Mouse (Mus musculus) bone marrow macrophage, adult 2 months (primary cell): ENCODE measurements around the gene Dock4. TPM values are rescaled to one million over a fixed set of nuclear protein-coding genes. Genes with fewer than 3 reads are reported as not detected.

Experiments
- H3K27ac ChIP-seq: 2 replicates; pipeline ENCODE4 v1.5.1; 2012; ENCODE audit warnings: low read depth, low read length; ENCODE audit not compliant: insufficient read depth
- H3K4me1 ChIP-seq: 2 replicates; pipeline ENCODE4 v1.6.1; 2012; ENCODE audit warnings: low read length; ENCODE audit not compliant: control insufficient read depth, insufficient read depth
- H3K4me3 ChIP-seq: 2 replicates; pipeline ENCODE4 v1.5.1; 2012; ENCODE audit warnings: mild to moderate bottlenecking, low read length, moderate library complexity; ENCODE audit not compliant: insufficient read depth
- CTCF ChIP-seq: IDR thresholded peaks from 2 replicates; pipeline ENCODE4 v1.5.1; 2012; ENCODE audit warnings: low read depth, mild to moderate bottlenecking, low read length, moderate library complexity
- POLR2A ChIP-seq: IDR thresholded peaks from 2 replicates; pipeline ENCODE4 v1.6.1; 2012; ENCODE audit warnings: mild to moderate bottlenecking, low read depth, low read length, borderline replicate concordance
- polyA plus RNA-seq: library from polyadenylated mRNA; stranded (reverse); fragments of >200 nt; gene quantifications from 2 replicates; pipeline ENCODE4 v1.2.4, GENCODE M21; 2012; ENCODE audit not compliant: missing spikeins, insufficient read depth, insufficient read length

The Dock4 gene
- polyA plus RNA-seq, 1 experiment = 18.6 TPM

DNA sequence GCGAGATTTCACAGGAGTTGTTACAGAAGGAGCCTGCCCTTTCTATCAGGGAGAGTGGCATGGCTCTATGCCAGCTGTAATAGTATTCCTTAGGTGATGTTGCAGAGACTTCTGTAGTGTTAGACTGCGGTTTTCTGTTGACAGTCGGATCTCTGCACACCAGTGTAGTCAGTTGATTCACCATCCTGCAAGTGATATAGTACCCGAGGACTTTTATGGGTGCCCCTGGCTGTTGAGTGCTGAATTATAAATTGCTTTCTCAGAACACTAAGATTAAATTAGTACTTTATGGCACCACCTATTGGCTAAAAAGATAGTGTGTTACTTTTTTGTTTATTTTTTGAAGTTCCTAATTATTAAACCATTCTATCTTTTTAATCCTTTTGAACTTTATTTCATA lies 234.0 kb downstream of the Dock4 start:
- TF ChIP-seq CTCF (no peak), POLR2A (no peak)
- Histone ChIP-seq H3K4me1 (peaks cover 3% of the 10 kb centered on the region; the same call in 1 of the 2 replicates), H3K27ac (no peak overlapping the region)

GRCm38 (mm10) chr12:40680551-40680950 lies 234.8 kb downstream of the Dock4 start:
- Histone ChIP-seq H3K27ac (no peak overlapping the region), H3K4me3 (no peak overlapping the region)
- TF ChIP-seq POLR2A (no peak), CTCF (peak; percentile 25; the same call in 1 of the 2 replicates)

More for the DNA sequence above, 234.0 kb downstream of the Dock4 start:
- no peak overlapping the region for H3K4me3 ChIP-seq

GRCm38 (mm10) chr12:40691444-40691843 lies 245.7 kb downstream of the Dock4 start:
- Histone ChIP-seq H3K4me1 (peaks cover 21% of the 10 kb centered on the region), H3K27ac (no peak overlapping the region), H3K4me3 (no peak overlapping the region)
- TF ChIP-seq POLR2A (no peak), CTCF (no peak)

More at GRCm38 (mm10) chr12:40680551-40680950, 234.8 kb downstream of the Dock4 start:
- peaks cover 3% of the 10 kb centered on the region; the same call in 1 of the 2 replicates for H3K4me1 ChIP-seq

- TF ChIP-seq CTCF (no peak), POLR2A (no peak)
- no peak overlapping the region for H3K27ac ChIP-seq
- H3K4me3 ChIP-seq = no peak overlapping the region
- peaks cover 21% of the 10 kb centered on the region for H3K4me1 ChIP-seq
Measured at GRCm38 (mm10) chr12:40694082-40694721, 248.4 kb downstream of the Dock4 start.

DNA sequence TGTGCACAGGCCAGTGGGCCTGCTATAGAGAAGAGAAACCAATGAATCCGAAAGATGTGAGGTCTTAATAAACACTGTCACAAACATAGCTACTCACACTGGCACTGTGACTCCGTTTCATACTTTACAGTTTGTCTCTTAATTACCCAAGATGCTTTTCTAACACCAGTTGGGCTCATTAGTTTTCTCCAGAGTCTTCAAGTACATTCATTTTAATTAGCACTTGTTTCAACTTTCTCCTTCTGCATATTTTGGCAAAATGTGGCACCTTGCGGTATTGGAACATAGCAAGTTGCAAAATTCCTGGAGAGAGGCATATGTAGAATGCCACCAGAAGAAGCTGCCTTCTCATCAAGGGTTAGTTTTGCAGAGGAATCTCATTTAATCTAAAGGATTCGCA lies 252.6 kb downstream of the Dock4 start:
- no peak overlapping the region for H3K27ac ChIP-seq
- H3K4me1 ChIP-seq = peaks cover 11% of the 10 kb centered on the region
- H3K4me3 ChIP-seq = no peak overlapping the region
- no peak for TF ChIP-seq CTCF
- no peak for TF ChIP-seq POLR2A

DNA sequence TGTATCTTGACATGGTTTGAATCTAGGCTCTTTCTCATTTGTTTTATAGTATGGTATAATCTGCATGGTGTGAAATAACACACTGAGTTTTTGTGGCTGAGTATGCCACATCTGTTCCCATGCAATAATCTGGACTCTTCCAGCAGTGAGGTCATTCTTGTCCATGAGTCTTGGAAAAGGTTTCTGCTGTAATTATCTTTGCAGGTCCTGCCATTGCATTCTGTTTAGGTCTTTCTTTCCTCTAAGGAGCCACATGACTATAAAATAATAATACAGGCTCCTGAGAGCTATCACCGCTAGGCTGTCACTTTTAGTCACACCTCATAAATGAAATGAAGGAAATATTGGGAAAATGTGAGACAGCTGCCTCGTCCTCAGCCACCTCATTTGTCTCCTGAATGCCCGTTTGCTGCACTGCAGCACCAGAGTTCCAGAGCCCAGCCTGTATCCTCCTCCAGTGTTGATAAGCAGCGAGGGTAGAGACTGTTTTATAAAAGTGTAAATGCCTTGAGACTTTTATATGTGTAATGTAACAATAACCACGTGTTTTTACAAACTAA lies 256.6 kb downstream of the Dock4 start:
- Histone ChIP-seq H3K4me3 (no peak overlapping the region), H3K27ac (no peak overlapping the region), H3K4me1 (no peaks in the 10 kb centered on the region)
- no peak for TF ChIP-seq CTCF
- no peak for TF ChIP-seq POLR2A

DNA sequence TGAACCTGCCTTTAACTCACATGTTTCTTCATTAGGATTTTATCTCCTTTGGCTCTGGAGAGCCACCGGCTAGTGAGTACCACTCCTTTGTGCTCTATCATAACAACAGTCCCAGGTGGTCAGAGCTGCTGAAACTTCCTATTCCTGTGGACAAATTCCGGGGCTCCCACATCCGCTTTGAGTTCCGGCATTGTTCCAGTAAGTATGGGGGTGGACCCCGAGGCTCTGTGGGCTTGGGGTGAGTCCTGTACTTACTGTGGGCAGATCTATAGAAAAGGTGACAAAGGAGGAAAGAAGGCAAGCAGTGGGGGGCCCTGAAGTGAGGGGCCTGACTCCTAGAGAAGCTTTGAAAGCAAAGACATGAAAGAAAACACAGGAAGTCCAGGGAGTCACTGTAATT lies 258.5 kb downstream of the Dock4 start:
- Histone ChIP-seq H3K4me3 (no peak overlapping the region), H3K27ac (no peak overlapping the region), H3K4me1 (peaks cover 6% of the 10 kb centered on the region)
- no peak for TF ChIP-seq POLR2A
- TF ChIP-seq CTCF = no peak

DNA sequence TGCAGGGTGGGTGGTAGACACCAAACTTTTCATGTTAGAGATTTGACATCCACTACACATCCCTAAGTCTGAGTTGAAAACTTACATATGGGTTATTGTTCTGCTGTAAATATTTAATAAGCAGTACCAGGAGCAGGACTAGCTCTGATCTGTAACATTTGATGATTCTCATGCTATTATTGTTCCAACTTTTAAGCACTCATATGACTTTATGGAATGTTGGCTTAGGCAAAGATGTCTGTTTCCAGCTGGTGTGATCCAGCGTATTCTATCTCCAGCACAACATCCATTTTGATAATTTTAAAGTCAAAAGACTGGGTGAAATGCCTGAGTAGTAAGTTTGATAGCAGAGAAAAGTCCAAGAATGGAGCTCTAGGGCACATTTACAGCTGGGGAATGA lies 261.4 kb downstream of the Dock4 start:
- Histone ChIP-seq H3K4me1 (peaks cover 21% of the 10 kb centered on the region), H3K27ac (no peak overlapping the region), H3K4me3 (no peak overlapping the region)
- TF ChIP-seq POLR2A (no peak), CTCF (no peak)

DNA sequence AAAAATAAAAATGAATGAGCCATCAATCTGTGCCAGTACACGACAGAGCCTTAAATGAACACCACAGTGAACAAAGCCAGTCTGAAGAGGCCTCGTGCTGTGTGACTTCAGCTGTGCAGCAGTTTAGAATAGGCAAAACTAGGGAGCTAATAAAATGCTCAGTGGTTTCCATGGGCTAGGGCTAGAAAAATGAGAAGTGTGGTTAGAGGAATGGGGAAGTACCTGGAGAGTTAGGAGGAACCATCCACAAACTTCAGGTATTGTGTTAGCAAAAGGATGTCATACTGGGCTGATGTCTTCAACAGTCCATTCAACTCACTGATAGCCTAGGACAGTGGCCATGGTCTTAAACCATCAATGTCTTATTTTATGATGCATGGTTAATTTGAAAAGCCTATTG lies 263.3 kb downstream of the Dock4 start:
- TF ChIP-seq CTCF (no peak), POLR2A (no peak)
- peaks cover 31% of the 10 kb centered on the region for H3K4me1 ChIP-seq
- no peak overlapping the region for H3K4me3 ChIP-seq
- no peak overlapping the region for H3K27ac ChIP-seq

DNA sequence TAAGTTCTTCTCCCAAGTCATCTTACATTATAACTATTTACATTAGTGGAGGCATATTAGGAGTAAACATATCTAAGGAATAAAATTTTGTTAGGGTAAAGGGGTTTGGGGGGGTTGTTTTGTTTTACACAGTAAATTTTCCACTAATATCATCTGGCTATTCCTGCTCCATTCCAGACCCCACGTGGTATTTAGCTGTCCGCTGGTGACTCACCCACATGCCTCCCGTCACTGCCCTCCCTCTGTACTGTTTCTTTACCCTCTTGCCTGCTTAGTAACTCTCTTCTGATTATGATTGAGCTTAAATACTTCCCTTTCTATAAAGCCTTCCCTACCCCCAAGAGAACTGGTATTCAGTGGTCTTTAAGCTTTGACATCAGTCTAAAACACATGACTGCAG lies 266.5 kb downstream of the Dock4 start:
- no peak overlapping the region for H3K4me3 ChIP-seq
- peaks cover 38% of the 10 kb centered on the region for H3K4me1 ChIP-seq
- peak overlapping the region; percentile 79 for H3K27ac ChIP-seq
- TF ChIP-seq CTCF = no peak
- no peak for TF ChIP-seq POLR2A

- Histone ChIP-seq H3K27ac (peak overlapping the region; percentile 58; the same call in 1 of the 2 replicates), H3K4me1 (peaks cover 35% of the 10 kb centered on the region), H3K4me3 (no peak overlapping the region)
- TF ChIP-seq POLR2A (no peak), CTCF (no peak)
Measured at GRCm38 (mm10) chr12:40714288-40714687, 268.5 kb downstream of the Dock4 start.
